Mouse (Mus musculus): ENCODE measurements around the gene AC124502.3. TPM values are rescaled to one million over a fixed set of nuclear protein-coding genes. Genes with fewer than 3 reads are reported as not detected.

AC124502.3 gene
- polyA plus RNA-seq, 2 experiments, result 0.13 to 0.29 TPM

- TF ChIP-seq CTCF (IDR thresholded peaks at IDR 0.05; ENCODE audit: low read depth), result peak; percentile 56
- TF ChIP-seq EP300 (IDR thresholded peaks at IDR 0.05; ENCODE audit: low read depth), result no peak
- Histone ChIP-seq H3K27ac (no peak within 1 kb of the TSS), H3K36me3 (replicated peaks; ENCODE audit: control insufficient read depth, insufficient read depth, low read depth) (no peaks in the 10 kb centered on the region), H3K9me3 (ENCODE audit: control insufficient read depth, low read length) (no peaks in the 10 kb centered on the region), H3K9ac (replicated peaks) (no peak within 1 kb of the TSS), H3K27me3 (ENCODE audit: control insufficient read depth, insufficient read depth, low read length) (peaks cover 21% of the 10 kb centered on the region), H3K4me2 (ENCODE audit: low read depth) (peak within 1 kb of the TSS; percentile 13; the same call in 1 of the 2 replicates), H3K4me1 (replicated peaks; ENCODE audit: control insufficient read depth in 2 of 2, insufficient read depth in 2 of 2, low read length in 1 of 2) (no peaks in the 10 kb centered on the region), H3K4me3 (ENCODE audit: insufficient read depth in 1 of 2, low read depth in 2 of 2, low read length in 2 of 2) (no peak within 1 kb of the TSS)
- WGBS (ENCODE audit: insufficient replicate concordance), result 19% methylated on average over 14 of the region's 14 CpGs
- DNase-seq (ENCODE audit: low read depth in 3 of 3, low spot score in 3 of 3) (no peak), ATAC-seq (ENCODE audit: insufficient read depth) (no peak)
Measured at GRCm38 (mm10) chr19:5050047-5050905, 11.6 kb downstream of the AC124502.3 start, which contains the start of gene Rin1. TSS of gene Rin1 (plus strand) at chr19:5050481.

- no peaks in the 10 kb centered on the region for H3K9me3 ChIP-seq (ENCODE audit: control insufficient read depth, low read length)
- TF ChIP-seq CTCF (IDR thresholded peaks at IDR 0.05; ENCODE audit: low read depth), result no peak
- no peak for TF ChIP-seq EP300 (IDR thresholded peaks at IDR 0.05; ENCODE audit: low read depth)
- no peak for ATAC-seq (ENCODE audit: insufficient read depth)
- no peak overlapping the region for H3K9ac ChIP-seq (replicated peaks)
- no peak overlapping the region for H3K27ac ChIP-seq
- peaks cover 21% of the 10 kb centered on the region for H3K27me3 ChIP-seq (ENCODE audit: control insufficient read depth, insufficient read depth, low read length)
- WGBS (ENCODE audit: insufficient replicate concordance), result 14% methylated on average over 17 of the region's 17 CpGs
- H3K4me2 ChIP-seq (ENCODE audit: low read depth), result peak overlapping the region; percentile 13; the same call in 1 of the 2 replicates
- DNase-seq (ENCODE audit: low read depth in 3 of 3, low spot score in 3 of 3), result no peak
- no peak overlapping the region for H3K4me3 ChIP-seq (ENCODE audit: insufficient read depth in 1 of 2, low read depth in 2 of 2, low read length in 2 of 2)
- no peaks in the 10 kb centered on the region for H3K36me3 ChIP-seq (replicated peaks; ENCODE audit: control insufficient read depth, insufficient read depth, low read depth)
- H3K4me1 ChIP-seq (replicated peaks; ENCODE audit: control insufficient read depth in 2 of 2, insufficient read depth in 2 of 2, low read length in 1 of 2), result no peaks in the 10 kb centered on the region
Measured at GRCm38 (mm10) chr19:5051031-5051430, 12.3 kb downstream of the AC124502.3 start.

GRCm38 (mm10) chr19:5051515-5051914, 12.8 kb downstream of the AC124502.3 start:
- no peaks in the 10 kb centered on the region for H3K36me3 ChIP-seq (replicated peaks; ENCODE audit: control insufficient read depth, insufficient read depth, low read depth)
- H3K9me3 ChIP-seq (ENCODE audit: control insufficient read depth, low read length), result no peaks in the 10 kb centered on the region
- H3K4me2 ChIP-seq (ENCODE audit: low read depth), result no peak overlapping the region
- no peak overlapping the region for H3K9ac ChIP-seq (replicated peaks)
- ATAC-seq (ENCODE audit: insufficient read depth) (no peak), DNase-seq (ENCODE audit: low read depth in 3 of 3, low spot score in 3 of 3) (no peak)
- H3K27me3 ChIP-seq (ENCODE audit: control insufficient read depth, insufficient read depth, low read length), result peaks cover 21% of the 10 kb centered on the region
- no peak overlapping the region for H3K4me3 ChIP-seq (ENCODE audit: insufficient read depth in 1 of 2, low read depth in 2 of 2, low read length in 2 of 2)
- H3K27ac ChIP-seq, result no peak overlapping the region
- WGBS (ENCODE audit: insufficient replicate concordance), result 50% methylated on average over 3 of the region's 3 CpGs
- TF ChIP-seq CTCF (IDR thresholded peaks at IDR 0.05; ENCODE audit: low read depth), result no peak
- no peak for TF ChIP-seq EP300 (IDR thresholded peaks at IDR 0.05; ENCODE audit: low read depth)
- no peaks in the 10 kb centered on the region; a peak in 1 of 4 replicates for H3K4me1 ChIP-seq (replicated peaks; ENCODE audit: control insufficient read depth in 2 of 2, insufficient read depth in 2 of 2, low read length in 1 of 2)

GRCm38 (mm10) chr19:5052166-5052822, 13.6 kb downstream of the AC124502.3 start:
- Histone ChIP-seq H3K27ac (no peak overlapping the region), H3K4me3 (ENCODE audit: insufficient read depth in 1 of 2, low read depth in 2 of 2, low read length in 2 of 2) (no peak overlapping the region), H3K4me2 (ENCODE audit: low read depth) (no peak overlapping the region), H3K27me3 (ENCODE audit: control insufficient read depth, insufficient read depth, low read length) (peaks cover 21% of the 10 kb centered on the region), H3K9ac (replicated peaks) (no peak overlapping the region), H3K4me1 (replicated peaks; ENCODE audit: control insufficient read depth in 2 of 2, insufficient read depth in 2 of 2, low read length in 1 of 2) (no peaks in the 10 kb centered on the region; a peak in 1 of 4 replicates), H3K9me3 (ENCODE audit: control insufficient read depth, low read length) (no peaks in the 10 kb centered on the region), H3K36me3 (replicated peaks; ENCODE audit: control insufficient read depth, insufficient read depth, low read depth) (no peaks in the 10 kb centered on the region)
- TF ChIP-seq EP300 (IDR thresholded peaks at IDR 0.05; ENCODE audit: low read depth), result no peak
- DNase-seq (ENCODE audit: low read depth in 3 of 3, low spot score in 3 of 3) (no peak), ATAC-seq (ENCODE audit: insufficient read depth) (no peak)
- WGBS (ENCODE audit: insufficient replicate concordance), result 34% methylated on average over 25 of the region's 25 CpGs

GRCm38 (mm10) chr19:5052853-5053252, 14.2 kb downstream of the AC124502.3 start:
- Histone ChIP-seq H3K27ac (no peak overlapping the region), H3K27me3 (ENCODE audit: control insufficient read depth, insufficient read depth, low read length) (peaks cover 21% of the 10 kb centered on the region), H3K4me3 (ENCODE audit: insufficient read depth in 1 of 2, low read depth in 2 of 2, low read length in 2 of 2) (no peak overlapping the region), H3K4me1 (replicated peaks; ENCODE audit: control insufficient read depth in 2 of 2, insufficient read depth in 2 of 2, low read length in 1 of 2) (no peaks in the 10 kb centered on the region; a peak in 1 of 4 replicates), H3K9ac (replicated peaks) (no peak overlapping the region), H3K9me3 (ENCODE audit: control insufficient read depth, low read length) (no peaks in the 10 kb centered on the region), H3K36me3 (replicated peaks; ENCODE audit: control insufficient read depth, insufficient read depth, low read depth) (no peaks in the 10 kb centered on the region), H3K4me2 (ENCODE audit: low read depth) (no peak overlapping the region)
- ATAC-seq (ENCODE audit: insufficient read depth) (no peak), DNase-seq (ENCODE audit: low read depth in 3 of 3, low spot score in 3 of 3) (no peak)
- TF ChIP-seq EP300 (IDR thresholded peaks at IDR 0.05; ENCODE audit: low read depth) (no peak), CTCF (IDR thresholded peaks at IDR 0.05; ENCODE audit: low read depth) (no peak)
- WGBS (ENCODE audit: insufficient replicate concordance), result 72% methylated on average over 17 of the region's 17 CpGs

Data from liver, embryonic 14.5 days (tissue).